Mouse (Mus musculus): ENCODE measurements around the gene Plekhg1.

- TF ChIP-seq CTCF (IDR thresholded peaks at IDR 0.05; ENCODE audit: low read depth, low read length) (no peak), EP300 (IDR thresholded peaks at IDR 0.05; ENCODE audit: insufficient read depth, low read depth, low read length) (no peak)
Observed at GRCm38 (mm10) chr10:3786531-3786930, 46.4 kb downstream of the Plekhg1 start.

Data from ES-Bruce4 (cell line).